Mouse (Mus musculus) liver, embryonic 14.5 days (tissue): ENCODE results near the gene Araf.

Experiments
- CTCF ChIP-seq: IDR thresholded peaks from 2 replicates; pipeline ENCODE4 v1.5.1; 2016; ENCODE audit warnings: antibody characterized with exemption, low read depth, control low read depth
- EP300 ChIP-seq: IDR thresholded peaks from 2 replicates; pipeline ENCODE4 v1.6.1; 2016; ENCODE audit warnings: antibody characterized with exemption, low read depth

DNA sequence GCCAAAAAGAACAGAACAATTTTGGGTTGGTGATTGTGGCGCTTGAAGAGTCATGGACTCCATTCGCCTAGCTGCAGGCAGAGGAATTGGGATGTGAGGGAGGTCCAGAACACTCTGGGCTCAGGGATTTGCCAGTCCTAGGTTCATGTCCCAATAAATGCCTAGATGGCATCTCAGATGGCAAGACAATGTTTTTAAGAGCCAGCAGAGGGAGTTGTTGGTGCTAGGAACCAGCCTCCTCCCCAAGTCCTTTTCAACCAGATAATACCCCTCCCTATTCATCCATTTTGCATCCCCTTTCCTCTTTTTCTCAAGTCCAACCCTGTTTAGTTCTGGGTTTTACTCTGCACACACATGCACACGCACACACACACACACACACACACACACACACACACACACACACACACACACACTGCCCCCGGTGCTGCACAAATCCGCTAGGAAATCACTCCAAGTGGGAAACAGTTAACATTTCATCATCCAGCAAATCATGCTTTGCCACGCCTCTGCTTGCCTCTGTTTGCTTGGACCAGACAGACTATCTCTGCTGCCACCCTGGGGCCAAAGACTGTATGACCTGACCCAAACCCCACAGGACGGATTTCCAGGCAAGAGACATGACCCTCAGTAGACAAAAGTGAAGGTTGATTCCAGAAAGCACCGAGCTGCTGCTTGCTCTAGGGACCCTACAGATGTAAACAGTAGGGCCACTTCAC, 22.3 kb downstream of the Araf start:
- peak; percentile 52 for TF ChIP-seq CTCF
- TF ChIP-seq EP300, result no peak
